Mouse (Mus musculus) stomach, embryonic 16.5 days (tissue): ENCODE data around the gene Dmbt1. TPM values are rescaled to one million over a fixed set of nuclear protein-coding genes. Genes with fewer than 3 reads are reported as not detected.

Experiments used
- ATAC-seq: fragments of 200-750 bp; cut with Nextera tagmentation; 2 replicates; pipeline ENCODE4 v1.8.0; 2017; ENCODE audit warnings: moderate number of reproducible peaks, moderate TSS enrichment; ENCODE audit not compliant: insufficient read depth, low FRiP score
- H3K27ac ChIP-seq: fragments of 300-500 bp; sonication (generic); 2 replicates; pipeline ENCODE4 v1.5.1; 2014; ENCODE audit warnings: low read length
- H3K27me3 ChIP-seq: fragments of 300-500 bp; sonication (generic); 2 replicates; pipeline ENCODE4 v1.6.1; 2014; ENCODE audit warnings: low read length, control low read depth, mixed read lengths; ENCODE audit not compliant: control insufficient read depth, insufficient read depth
- H3K36me3 ChIP-seq: fragments of 300-500 bp; sonication (generic); 2 replicates; pipeline ENCODE4 v1.6.1; 2014; ENCODE audit warnings: low read length; ENCODE audit not compliant: control insufficient read depth, insufficient read depth
- H3K4me1 ChIP-seq: fragments of 300-500 bp; sonication (generic); 2 replicates; pipeline ENCODE4 v1.6.1; 2014; ENCODE audit warnings: low read length, control low read depth, mixed read lengths; ENCODE audit not compliant: control insufficient read depth, insufficient read depth
- H3K4me2 ChIP-seq: fragments of 300-500 bp; sonication (generic); 2 replicates; pipeline ENCODE4 v1.6.1; 2014; ENCODE audit warnings: low read depth, low read length, mixed read lengths
- H3K4me3 ChIP-seq: fragments of 300-500 bp; sonication (generic); replicated peaks from 2 replicates; pipeline ENCODE4 v1.5.1; 2014; ENCODE audit warnings: mild to moderate bottlenecking, low read length
- H3K9ac ChIP-seq: fragments of 300-500 bp; sonication (generic); 2 replicates; pipeline ENCODE4 v1.6.1; 2014; ENCODE audit warnings: low read length
- H3K9me3 ChIP-seq: fragments of 300-500 bp; sonication (generic); replicated peaks from 2 replicates; pipeline ENCODE4 v1.6.1; 2016; ENCODE audit warnings: low read length, control low read depth; ENCODE audit not compliant: control insufficient read depth
- WGBS: fragments of 180-500 bp; shearing (Covaris S2); extraction: QIAGEN DNeasy Blood & Tissue Kit; methylation state at CpG from one replicate; pipeline ENCODE4 v1.1.7; 2014; 5-methylcytosine and 5-hydroxymethylcytosine counted together
- polyA plus RNA-seq: library from polyadenylated mRNA; unstranded; fragments of >200 nt; fragmentation: Nextera tagmentation; extraction: Ambion mirVana; gene quantifications from 2 replicates; pipeline ENCODE4 v1.2.1, GENCODE M21; 2015

Gene Dmbt1
- polyA plus RNA-seq, 1 experiment from 2014 or later, result 68.6 TPM

- WGBS, result 55% methylated on average over 12 of the region's 12 CpGs
- H3K4me3 ChIP-seq, result no peak overlapping the region
- no peaks in the 10 kb centered on the region for H3K4me1 ChIP-seq
- no peak overlapping the region for H3K27ac ChIP-seq
- ATAC-seq, result no peak
- no peak overlapping the region for H3K4me2 ChIP-seq
- no peaks in the 10 kb centered on the region for H3K36me3 ChIP-seq
- no peaks in the 10 kb centered on the region for H3K27me3 ChIP-seq
- H3K9ac ChIP-seq, result no peak overlapping the region
- no peaks in the 10 kb centered on the region for H3K9me3 ChIP-seq
These were observed 98.2 kb downstream of the Dmbt1 start for GRCm38 (mm10) chr7:131130021-131130420.

DNA sequence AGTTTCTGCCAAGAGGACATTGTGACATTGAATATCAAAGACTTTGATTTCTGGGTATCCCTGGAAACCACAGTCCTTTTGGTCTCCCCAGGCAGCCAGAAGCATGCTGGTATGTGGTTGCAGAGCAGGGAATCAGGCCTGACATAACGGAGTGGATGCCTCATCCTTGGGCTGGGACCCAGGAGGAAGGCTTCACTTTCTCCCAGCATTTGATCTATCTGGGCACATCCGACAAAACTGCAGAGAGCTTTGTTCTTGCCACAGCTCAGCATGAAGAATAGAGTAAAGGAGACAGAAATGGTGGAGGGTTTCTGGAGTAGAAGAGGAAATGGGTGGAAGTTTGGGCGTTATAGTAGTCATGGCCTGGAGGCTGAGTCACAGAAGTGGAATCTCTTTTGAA is 101.3 kb downstream of the Dmbt1 start:
- Histone ChIP-seq H3K4me2 (no peak overlapping the region), H3K36me3 (no peaks in the 10 kb centered on the region), H3K9ac (no peak overlapping the region), H3K4me1 (no peaks in the 10 kb centered on the region), H3K27ac (no peak overlapping the region), H3K4me3 (no peak overlapping the region), H3K9me3 (no peaks in the 10 kb centered on the region), H3K27me3 (no peaks in the 10 kb centered on the region)
- WGBS, result 73% methylated on average over 3 of the region's 3 CpGs
- no peak for ATAC-seq

GRCm38 (mm10) chr7:131146214-131146613 is 114.4 kb downstream of the Dmbt1 start, which contains the start of gene 4933402N03Rik:
4933402N03Rik (minus strand) TSS chr7:131146314.
- H3K9me3 ChIP-seq, result no peaks in the 10 kb centered on the region
- H3K27me3 ChIP-seq, result no peaks in the 10 kb centered on the region
- WGBS, result 79% methylated on average over 2 of the region's 2 CpGs
- ATAC-seq, result no peak
- no peak within 1 kb of the TSS for H3K4me2 ChIP-seq
- H3K9ac ChIP-seq, result no peak within 1 kb of the TSS
- H3K4me1 ChIP-seq, result no peaks in the 10 kb centered on the region
- H3K36me3 ChIP-seq, result no peaks in the 10 kb centered on the region
- no peak within 1 kb of the TSS for H3K27ac ChIP-seq
- no peak within 1 kb of the TSS for H3K4me3 ChIP-seq

GRCm38 (mm10) chr7:131150179-131150578 is 118.3 kb downstream of the Dmbt1 start:
- no peak overlapping the region for H3K27ac ChIP-seq
- no peaks in the 10 kb centered on the region for H3K9me3 ChIP-seq
- H3K4me1 ChIP-seq, result no peaks in the 10 kb centered on the region
- H3K27me3 ChIP-seq, result no peaks in the 10 kb centered on the region
- no peak for ATAC-seq
- no peak overlapping the region for H3K9ac ChIP-seq
- no peak overlapping the region for H3K4me2 ChIP-seq
- no peaks in the 10 kb centered on the region for H3K36me3 ChIP-seq
- WGBS, result 66% methylated on average over 3 of the region's 3 CpGs
- H3K4me3 ChIP-seq, result no peak overlapping the region

DNA sequence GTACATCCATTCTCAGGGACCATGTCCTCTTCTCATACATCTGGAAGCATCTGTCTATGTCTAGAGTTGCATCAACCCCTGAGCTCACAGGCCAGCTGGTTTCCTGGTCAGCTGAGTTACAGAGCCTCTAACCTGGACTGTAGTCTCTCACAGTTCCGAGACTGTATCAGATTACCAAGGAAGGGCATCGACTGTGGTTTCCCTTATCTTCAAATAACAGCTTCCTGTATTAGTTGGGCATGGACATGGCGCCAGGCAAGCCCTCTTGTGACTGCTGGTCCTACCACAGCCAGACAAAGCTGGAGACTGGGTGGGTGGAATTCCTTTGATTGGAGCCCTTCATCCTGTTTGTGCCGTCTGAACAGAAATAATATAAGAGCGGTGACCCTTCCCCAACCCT is 121.2 kb downstream of the Dmbt1 start:
- Histone ChIP-seq H3K4me2 (no peak overlapping the region), H3K9me3 (no peaks in the 10 kb centered on the region), H3K4me3 (no peak overlapping the region), H3K4me1 (no peaks in the 10 kb centered on the region), H3K27ac (no peak overlapping the region), H3K27me3 (no peaks in the 10 kb centered on the region), H3K36me3 (no peaks in the 10 kb centered on the region), H3K9ac (no peak overlapping the region)
- no peak for ATAC-seq
- WGBS, result 67% methylated on average over 5 of the region's 5 CpGs

GRCm38 (mm10) chr7:131162251-131162650 is 130.4 kb downstream of the Dmbt1 start:
- no peak overlapping the region for H3K27ac ChIP-seq
- no peak overlapping the region for H3K4me2 ChIP-seq
- no peak overlapping the region for H3K4me3 ChIP-seq
- H3K9ac ChIP-seq, result no peak overlapping the region
- H3K36me3 ChIP-seq, result no peaks in the 10 kb centered on the region
- H3K27me3 ChIP-seq, result no peaks in the 10 kb centered on the region
- no peaks in the 10 kb centered on the region for H3K4me1 ChIP-seq
- no peak for ATAC-seq
- 60% methylated on average over 7 of the region's 7 CpGs for WGBS
- H3K9me3 ChIP-seq, result no peaks in the 10 kb centered on the region

- H3K9me3 ChIP-seq, result no peaks in the 10 kb centered on the region
- H3K9ac ChIP-seq, result no peak overlapping the region
- H3K27ac ChIP-seq, result no peak overlapping the region
- ATAC-seq, result no peak
- no peaks in the 10 kb centered on the region for H3K36me3 ChIP-seq
- 73% methylated on average over 3 of the region's 3 CpGs for WGBS
- no peak overlapping the region for H3K4me3 ChIP-seq
- H3K27me3 ChIP-seq, result no peaks in the 10 kb centered on the region
- no peaks in the 10 kb centered on the region for H3K4me1 ChIP-seq
- no peak overlapping the region for H3K4me2 ChIP-seq
These were observed 135.9 kb downstream of the Dmbt1 start for GRCm38 (mm10) chr7:131167771-131168170.

DNA sequence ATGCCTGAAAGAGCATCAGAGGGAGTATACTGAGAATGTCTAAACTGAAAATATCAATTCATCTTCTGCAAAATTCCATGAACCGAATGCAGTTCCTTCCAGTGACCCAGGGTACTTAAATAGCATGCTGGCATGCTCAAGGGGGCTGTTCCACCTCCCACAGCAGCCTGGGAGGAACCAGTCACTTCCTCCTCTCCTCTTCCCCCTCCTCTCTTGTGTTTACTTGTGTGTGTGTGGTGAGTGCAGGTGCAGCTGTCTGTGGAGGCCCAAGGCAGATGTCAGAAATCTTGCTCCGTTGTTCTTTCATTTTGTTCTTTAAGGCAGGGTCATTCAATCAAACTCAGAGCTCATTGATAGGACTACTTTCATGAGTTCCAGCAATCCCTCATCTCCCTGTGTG is 137.2 kb downstream of the Dmbt1 start:
- H3K4me3 ChIP-seq, result no peak overlapping the region
- H3K27me3 ChIP-seq, result no peaks in the 10 kb centered on the region
- H3K36me3 ChIP-seq, result no peaks in the 10 kb centered on the region
- no peak overlapping the region for H3K27ac ChIP-seq
- no peaks in the 10 kb centered on the region for H3K4me1 ChIP-seq
- H3K9me3 ChIP-seq, result no peaks in the 10 kb centered on the region
- 13% methylated on average over 2 of the region's 2 CpGs for WGBS
- no peak for ATAC-seq
- H3K4me2 ChIP-seq, result no peak overlapping the region
- H3K9ac ChIP-seq, result no peak overlapping the region
